Mouse (Mus musculus): Measurements from ENCODE around the gene Chst11. TPM values are rescaled to one million over a fixed set of nuclear protein-coding genes. Genes with fewer than 3 reads are reported as not detected.

Gene Chst11
- polyA plus RNA-seq, 1 experiment from 2014 or later: 2.0 TPM

DNA sequence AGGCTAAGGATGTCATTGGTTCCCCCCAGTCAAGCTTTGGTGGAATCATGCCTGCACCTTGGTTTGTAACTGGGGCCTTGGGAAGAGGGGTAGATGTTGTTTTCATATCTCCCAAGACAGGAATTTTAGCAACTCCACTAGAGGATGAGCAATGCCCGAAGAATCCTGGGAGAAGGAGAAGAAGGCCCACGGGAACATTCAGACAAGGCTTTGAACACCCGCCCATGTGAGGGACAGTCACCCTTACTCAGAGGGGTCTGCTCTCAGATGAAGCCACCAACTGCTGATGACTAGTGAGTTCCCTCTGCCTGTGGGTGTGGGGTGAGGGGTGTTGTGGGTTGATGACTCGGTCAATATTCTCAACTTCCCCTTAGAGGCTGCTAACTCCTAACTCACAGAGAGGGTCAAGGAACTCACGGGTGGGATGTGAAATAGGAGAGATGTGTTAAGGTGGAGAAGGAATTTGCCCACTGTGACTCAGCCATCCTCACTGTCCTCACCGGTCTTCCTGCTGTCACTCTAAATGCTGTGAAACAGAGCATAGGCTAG, 22.8 kb upstream of the Chst11 start:
- H3K4me1 ChIP-seq (replicated peaks; ENCODE audit: control insufficient read depth, insufficient read depth, low read length): no peaks in the 10 kb centered on the region
- no peak overlapping the region for H3K4me3 ChIP-seq (ENCODE audit: low read depth, low read length)
- H3K27me3 ChIP-seq (replicated peaks; ENCODE audit: control insufficient read depth, insufficient read depth, low read length): no peaks in the 10 kb centered on the region
- no peak overlapping the region for H3K4me2 ChIP-seq (ENCODE audit: low read length)
- no peaks in the 10 kb centered on the region for H3K9me3 ChIP-seq (ENCODE audit: control insufficient read depth, low read length)
- DNase-seq (ENCODE audit: low spot score) (no peak), ATAC-seq (replicated peaks; ENCODE audit: low FRiP score, low TSS enrichment, low read depth) (no peak)
- no peak overlapping the region for H3K27ac ChIP-seq (ENCODE audit: low read depth)
- WGBS: 81% methylated on average over 6 of the region's 6 CpGs
- H3K36me3 ChIP-seq (ENCODE audit: control insufficient read depth, insufficient read depth, low read length): no peaks in the 10 kb centered on the region
- H3K9ac ChIP-seq (ENCODE audit: low read length): no peak overlapping the region

DNA sequence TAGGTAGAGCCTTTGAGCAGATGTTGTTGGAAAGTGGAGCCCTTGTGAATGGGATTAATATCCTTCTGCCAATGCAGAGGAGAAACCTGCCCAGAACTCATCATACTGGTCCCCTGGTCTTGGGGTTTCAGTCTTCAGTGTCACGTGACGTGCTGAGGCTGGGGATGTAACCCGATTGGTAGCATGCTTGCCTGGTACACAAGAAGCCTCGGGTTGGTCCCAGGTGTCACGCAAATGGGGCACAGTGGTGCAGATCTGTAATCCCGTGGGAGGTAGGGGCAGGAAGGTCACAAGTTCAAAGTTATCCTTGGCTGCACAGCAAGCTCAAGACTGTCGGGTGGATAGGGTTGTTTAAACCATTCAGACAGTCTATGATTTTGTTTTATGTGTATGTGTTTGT, 20.8 kb upstream of the Chst11 start:
- H3K9ac ChIP-seq (ENCODE audit: low read length): no peak overlapping the region
- no peak overlapping the region for H3K4me3 ChIP-seq (ENCODE audit: low read depth, low read length)
- WGBS: 73% methylated on average over 7 of the region's 7 CpGs
- H3K4me2 ChIP-seq (ENCODE audit: low read length): no peak overlapping the region
- no peaks in the 10 kb centered on the region for H3K27me3 ChIP-seq (replicated peaks; ENCODE audit: control insufficient read depth, insufficient read depth, low read length)
- H3K9me3 ChIP-seq (ENCODE audit: control insufficient read depth, low read length): no peaks in the 10 kb centered on the region
- H3K27ac ChIP-seq (ENCODE audit: low read depth): no peak overlapping the region
- ATAC-seq (replicated peaks; ENCODE audit: low FRiP score, low TSS enrichment, low read depth): no peak
- H3K36me3 ChIP-seq (ENCODE audit: control insufficient read depth, insufficient read depth, low read length): no peaks in the 10 kb centered on the region
- no peak for DNase-seq (ENCODE audit: low spot score)
- no peaks in the 10 kb centered on the region for H3K4me1 ChIP-seq (replicated peaks; ENCODE audit: control insufficient read depth, insufficient read depth, low read length)

DNA sequence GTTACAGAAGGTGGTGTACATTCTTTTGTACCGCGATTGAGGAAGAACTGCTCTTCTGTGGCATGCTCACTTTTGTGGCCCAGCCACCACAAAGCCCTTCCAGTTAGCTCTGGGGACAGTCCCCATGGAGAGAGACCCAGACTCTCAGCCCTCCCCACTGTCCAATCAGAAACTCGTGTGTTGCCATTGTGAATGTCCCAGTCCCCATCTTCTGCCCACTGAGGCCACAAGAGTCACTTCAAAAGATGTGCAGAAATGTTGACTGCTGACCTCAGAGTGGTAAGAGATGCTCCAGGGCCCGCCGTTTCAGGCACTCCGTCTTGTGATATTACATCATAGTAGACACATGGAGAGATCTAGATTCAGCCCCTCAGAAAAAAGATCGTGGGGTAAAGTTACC, 18.6 kb upstream of the Chst11 start:
- 87% methylated on average over 7 of the region's 7 CpGs for WGBS
- H3K27ac ChIP-seq (ENCODE audit: low read depth): no peak overlapping the region

DNA sequence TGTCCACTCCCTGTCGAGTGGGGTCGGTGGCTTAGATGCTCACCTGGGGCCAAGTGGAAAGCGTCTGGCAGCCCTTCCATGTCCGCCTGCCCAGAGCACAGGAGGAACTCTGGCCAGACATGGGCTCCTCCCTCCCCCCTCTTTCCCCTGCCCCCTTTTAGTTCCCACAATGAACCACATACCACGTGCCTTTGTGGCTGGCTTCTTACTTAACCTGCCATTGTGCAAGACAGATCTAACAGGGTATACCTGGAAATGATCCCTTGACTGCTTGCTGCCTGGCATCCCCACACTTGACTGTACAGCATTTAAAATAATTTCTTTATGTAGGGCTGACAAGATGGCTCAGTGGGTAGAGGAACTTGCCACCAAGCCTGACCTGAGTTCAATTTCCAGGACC, 15.7 kb upstream of the Chst11 start:
- Histone ChIP-seq H3K27me3 (replicated peaks; ENCODE audit: control insufficient read depth, insufficient read depth, low read length) (no peaks in the 10 kb centered on the region), H3K4me2 (ENCODE audit: low read length) (no peak overlapping the region), H3K9me3 (ENCODE audit: control insufficient read depth, low read length) (no peaks in the 10 kb centered on the region), H3K4me1 (replicated peaks; ENCODE audit: control insufficient read depth, insufficient read depth, low read length) (no peaks in the 10 kb centered on the region), H3K27ac (ENCODE audit: low read depth) (no peak overlapping the region), H3K9ac (ENCODE audit: low read length) (no peak overlapping the region), H3K36me3 (ENCODE audit: control insufficient read depth, insufficient read depth, low read length) (no peaks in the 10 kb centered on the region), H3K4me3 (ENCODE audit: low read depth, low read length) (no peak overlapping the region)
- DNase-seq (ENCODE audit: low spot score) (no peak), ATAC-seq (replicated peaks; ENCODE audit: low FRiP score, low TSS enrichment, low read depth) (no peak)
- WGBS: 65% methylated on average over 5 of the region's 5 CpGs

More for the DNA sequence above, 18.6 kb upstream of the Chst11 start:
- no peak for DNase-seq (ENCODE audit: low spot score)
- Histone ChIP-seq H3K27me3 (replicated peaks; ENCODE audit: control insufficient read depth, insufficient read depth, low read length) (no peaks in the 10 kb centered on the region), H3K4me2 (ENCODE audit: low read length) (no peak overlapping the region), H3K4me1 (replicated peaks; ENCODE audit: control insufficient read depth, insufficient read depth, low read length) (no peaks in the 10 kb centered on the region), H3K9ac (ENCODE audit: low read length) (no peak overlapping the region), H3K36me3 (ENCODE audit: control insufficient read depth, insufficient read depth, low read length) (no peaks in the 10 kb centered on the region), H3K4me3 (ENCODE audit: low read depth, low read length) (no peak overlapping the region), H3K9me3 (ENCODE audit: control insufficient read depth, low read length) (no peaks in the 10 kb centered on the region)
- no peak for ATAC-seq (replicated peaks; ENCODE audit: low FRiP score, low TSS enrichment, low read depth)

DNA sequence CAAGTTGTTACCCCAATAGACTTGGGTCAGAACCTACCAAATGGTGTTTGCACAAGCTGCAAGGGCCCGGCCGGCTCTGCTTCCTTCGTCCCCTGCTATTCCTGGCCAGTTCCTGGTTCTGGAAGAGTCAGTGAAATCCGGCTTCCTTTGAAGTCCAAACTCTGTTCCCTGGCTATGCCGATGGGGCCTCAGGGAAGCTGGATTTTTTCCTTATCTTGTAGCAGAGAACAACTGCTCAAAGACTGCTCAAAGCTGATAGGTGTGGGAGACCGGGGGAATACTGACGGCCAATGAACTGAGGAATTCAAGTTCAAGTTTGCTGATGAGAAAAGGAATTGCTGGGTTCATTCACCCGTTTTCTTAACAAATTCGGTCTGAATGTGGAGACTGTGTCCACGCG, 13.7 kb upstream of the Chst11 start:
- Histone ChIP-seq H3K4me2 (ENCODE audit: low read length) (no peak overlapping the region), H3K4me1 (replicated peaks; ENCODE audit: control insufficient read depth, insufficient read depth, low read length) (no peaks in the 10 kb centered on the region), H3K27ac (ENCODE audit: low read depth) (no peak overlapping the region), H3K4me3 (ENCODE audit: low read depth, low read length) (no peak overlapping the region), H3K9ac (ENCODE audit: low read length) (no peak overlapping the region), H3K36me3 (ENCODE audit: control insufficient read depth, insufficient read depth, low read length) (no peaks in the 10 kb centered on the region), H3K9me3 (ENCODE audit: control insufficient read depth, low read length) (no peaks in the 10 kb centered on the region), H3K27me3 (replicated peaks; ENCODE audit: control insufficient read depth, insufficient read depth, low read length) (no peaks in the 10 kb centered on the region)
- no peak for DNase-seq (ENCODE audit: low spot score)
- ATAC-seq (replicated peaks; ENCODE audit: low FRiP score, low TSS enrichment, low read depth): no peak
- 66% methylated on average over 11 of the region's 11 CpGs for WGBS

DNA sequence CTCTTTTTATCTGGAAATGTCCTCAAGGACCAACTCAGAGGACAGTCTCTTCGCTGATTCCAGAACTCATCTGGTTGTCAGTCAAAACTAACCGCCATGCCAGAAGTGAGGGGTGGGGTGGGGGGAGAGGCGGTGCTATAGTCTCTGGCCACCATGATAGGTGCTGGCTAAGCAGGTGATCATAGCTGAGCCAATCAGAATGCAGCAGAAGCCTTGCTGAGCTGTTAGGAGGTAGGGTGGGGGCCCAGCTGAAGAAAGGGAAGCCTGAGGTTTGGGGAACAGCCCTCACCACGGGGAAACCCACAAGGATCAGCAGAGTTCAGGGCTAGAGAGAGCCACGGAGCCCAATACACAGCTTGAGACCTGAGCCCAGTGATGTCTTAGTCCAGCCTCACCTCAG, 11.1 kb upstream of the Chst11 start:
- Histone ChIP-seq H3K4me3 (ENCODE audit: low read depth, low read length) (no peak overlapping the region), H3K4me2 (ENCODE audit: low read length) (no peak overlapping the region), H3K9me3 (ENCODE audit: control insufficient read depth, low read length) (no peaks in the 10 kb centered on the region), H3K4me1 (replicated peaks; ENCODE audit: control insufficient read depth, insufficient read depth, low read length) (no peaks in the 10 kb centered on the region), H3K36me3 (ENCODE audit: control insufficient read depth, insufficient read depth, low read length) (no peaks in the 10 kb centered on the region), H3K9ac (ENCODE audit: low read length) (no peak overlapping the region), H3K27me3 (replicated peaks; ENCODE audit: control insufficient read depth, insufficient read depth, low read length) (no peaks in the 10 kb centered on the region), H3K27ac (ENCODE audit: low read depth) (no peak overlapping the region)
- ATAC-seq (replicated peaks; ENCODE audit: low FRiP score, low TSS enrichment, low read depth) (0 out of 2 replicates have a peak, but pooled peaks have one; percentile 30), DNase-seq (ENCODE audit: low spot score) (no peak)
- WGBS: 76% methylated on average over 5 of the region's 5 CpGs

DNA sequence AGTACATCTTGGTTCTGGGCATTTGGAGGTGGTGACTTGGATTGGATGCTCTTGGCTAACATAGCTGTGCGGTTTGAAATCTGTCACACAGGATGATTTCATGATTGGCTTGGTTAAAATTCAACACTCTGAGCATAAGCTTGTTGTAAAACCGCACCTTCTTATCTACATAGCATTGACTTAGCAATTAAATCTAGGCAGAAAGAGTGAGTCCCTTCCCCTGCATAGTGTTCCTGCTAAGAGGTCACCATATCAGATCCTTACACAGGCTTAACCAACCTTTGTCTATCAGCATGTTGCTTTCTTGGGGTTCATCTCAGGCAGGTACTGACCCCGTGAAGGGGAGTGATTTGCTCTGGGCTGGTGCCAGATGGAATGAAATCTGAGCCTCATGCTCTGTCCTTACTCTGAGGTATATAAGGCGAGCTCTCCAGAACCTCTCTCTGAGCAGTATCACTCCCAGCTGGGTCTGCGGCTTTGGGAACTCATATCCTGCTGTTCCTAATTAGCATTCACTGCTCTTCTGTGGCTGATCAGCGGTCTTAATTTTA, 10.6 kb upstream of the Chst11 start:
- H3K27ac ChIP-seq (ENCODE audit: low read depth): no peak overlapping the region
- ATAC-seq (replicated peaks; ENCODE audit: low FRiP score, low TSS enrichment, low read depth) (0 out of 2 replicates have a peak, but pooled peaks have one; percentile 41), DNase-seq (ENCODE audit: low spot score) (peak; percentile 54)
- H3K4me2 ChIP-seq (ENCODE audit: low read length): no peak overlapping the region
- H3K27me3 ChIP-seq (replicated peaks; ENCODE audit: control insufficient read depth, insufficient read depth, low read length): no peaks in the 10 kb centered on the region
- H3K9me3 ChIP-seq (ENCODE audit: control insufficient read depth, low read length): no peaks in the 10 kb centered on the region
- no peak overlapping the region for H3K4me3 ChIP-seq (ENCODE audit: low read depth, low read length)
- H3K4me1 ChIP-seq (replicated peaks; ENCODE audit: control insufficient read depth, insufficient read depth, low read length): no peaks in the 10 kb centered on the region
- 48% methylated on average over 6 of the region's 6 CpGs for WGBS
- no peaks in the 10 kb centered on the region for H3K36me3 ChIP-seq (ENCODE audit: control insufficient read depth, insufficient read depth, low read length)
- no peak overlapping the region for H3K9ac ChIP-seq (ENCODE audit: low read length)

DNA sequence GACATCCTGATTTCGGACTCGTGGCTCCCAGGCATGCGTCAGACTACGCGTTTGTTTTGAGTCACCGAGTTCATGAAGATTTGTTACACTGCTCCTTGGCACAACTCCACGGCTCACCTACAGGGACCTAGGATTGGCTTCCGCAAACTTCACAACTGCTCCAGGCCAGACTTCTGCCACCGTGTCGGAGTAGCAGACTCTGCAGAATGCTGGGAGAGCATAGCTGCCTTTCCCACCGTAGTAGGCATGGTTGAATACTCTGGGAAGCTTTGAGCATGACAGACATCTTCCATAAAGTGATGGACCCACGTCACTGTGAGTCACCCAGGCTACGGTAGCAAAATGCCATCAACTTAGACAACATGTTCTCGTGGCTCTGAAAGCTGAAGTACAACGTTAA, 9.5 kb upstream of the Chst11 start:
- Histone ChIP-seq H3K4me1 (replicated peaks; ENCODE audit: control insufficient read depth, insufficient read depth, low read length) (no peaks in the 10 kb centered on the region), H3K27ac (ENCODE audit: low read depth) (no peak overlapping the region), H3K9ac (ENCODE audit: low read length) (no peak overlapping the region), H3K4me2 (ENCODE audit: low read length) (no peak overlapping the region), H3K36me3 (ENCODE audit: control insufficient read depth, insufficient read depth, low read length) (no peaks in the 10 kb centered on the region), H3K4me3 (ENCODE audit: low read depth, low read length) (no peak overlapping the region), H3K9me3 (ENCODE audit: control insufficient read depth, low read length) (no peaks in the 10 kb centered on the region), H3K27me3 (replicated peaks; ENCODE audit: control insufficient read depth, insufficient read depth, low read length) (no peaks in the 10 kb centered on the region)
- ATAC-seq (replicated peaks; ENCODE audit: low FRiP score, low TSS enrichment, low read depth) (no peak), DNase-seq (ENCODE audit: low spot score) (no peak)
- WGBS: 86% methylated on average over 15 of the region's 15 CpGs

DNA sequence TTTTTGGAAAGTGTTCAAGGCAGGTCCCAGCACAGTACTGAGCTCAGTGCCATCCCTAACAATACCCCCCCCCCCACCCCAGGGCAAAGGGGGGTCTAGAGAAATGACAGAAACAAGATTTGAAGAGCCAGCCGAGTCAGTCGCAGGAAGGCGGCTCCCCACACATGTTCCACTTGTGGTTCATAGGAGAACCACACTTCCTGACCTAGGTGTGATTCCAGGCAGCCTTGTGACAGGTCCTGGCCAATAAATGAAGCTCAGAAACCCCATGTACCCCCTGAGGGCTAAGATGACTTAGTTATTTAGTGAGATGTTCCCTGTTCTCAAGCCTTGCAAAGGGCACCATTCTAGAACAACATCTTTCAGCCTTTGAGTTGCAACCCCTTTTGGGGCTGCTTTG, 3.0 kb upstream of the Chst11 start:
- Histone ChIP-seq H3K4me3 (ENCODE audit: low read depth, low read length) (no peak overlapping the region), H3K4me1 (replicated peaks; ENCODE audit: control insufficient read depth, insufficient read depth, low read length) (peaks cover 7% of the 10 kb centered on the region), H3K9ac (ENCODE audit: low read length) (no peak overlapping the region), H3K27me3 (replicated peaks; ENCODE audit: control insufficient read depth, insufficient read depth, low read length) (peaks cover 7% of the 10 kb centered on the region), H3K36me3 (ENCODE audit: control insufficient read depth, insufficient read depth, low read length) (no peaks in the 10 kb centered on the region), H3K4me2 (ENCODE audit: low read length) (no peak overlapping the region), H3K9me3 (ENCODE audit: control insufficient read depth, low read length) (no peaks in the 10 kb centered on the region), H3K27ac (ENCODE audit: low read depth) (no peak overlapping the region)
- 79% methylated on average over 3 of the region's 3 CpGs for WGBS
- DNase-seq (ENCODE audit: low spot score) (no peak), ATAC-seq (replicated peaks; ENCODE audit: low FRiP score, low TSS enrichment, low read depth) (no peak)

All from intestine, embryonic 14.5 days (tissue).